Comparison of ENCODE assay signal across 8 mouse cellular contexts in the genomic region with DNA sequence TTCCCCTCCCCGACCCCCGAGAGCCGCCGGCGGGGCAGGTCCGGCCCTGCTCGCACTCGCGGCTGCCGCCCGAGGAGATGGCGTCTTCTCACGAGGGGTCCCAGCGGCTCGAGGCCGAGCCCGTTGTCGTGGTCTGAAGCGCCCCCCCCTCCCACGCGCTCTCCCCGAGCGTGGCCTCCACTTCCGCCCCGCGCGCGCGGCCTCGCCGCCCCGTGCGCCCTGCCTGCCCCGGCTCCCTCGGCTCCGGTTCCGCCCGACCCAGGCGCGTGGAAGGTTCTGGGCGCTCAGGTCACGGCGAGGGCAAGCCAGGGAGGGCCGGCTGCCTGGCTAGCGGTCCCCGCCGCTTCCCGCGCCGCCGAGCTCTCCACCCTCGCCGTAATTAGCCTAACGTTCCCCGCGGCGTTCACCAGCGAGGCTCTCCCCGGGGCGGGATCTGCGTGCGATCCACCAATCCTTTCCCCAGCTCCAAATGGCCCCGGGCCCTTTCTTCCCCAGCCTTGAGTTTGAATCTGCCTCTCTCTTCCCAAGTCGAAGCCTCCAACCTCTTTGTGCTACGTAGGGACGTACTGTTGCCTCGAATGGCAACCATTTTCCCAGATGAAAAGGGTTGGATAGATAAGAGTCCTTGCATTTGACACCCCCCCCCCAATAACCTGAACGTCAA. TPM values are rescaled to one million over a fixed set of nuclear protein-coding genes. Genes with fewer than 3 reads are reported as not detected.
DNase-seq lines count a peak whose midpoint lies in the region; ATAC-seq and TF ChIP-seq lines count a peak whose summit lies in the region.

No protein-coding gene starts in this region.

- peak overlapping the region; percentile 99 for H3K4me3 ChIP-seq in embryonic fibroblast, embryonic 13.5 days (ENCODE audit: insufficient read depth, low read length)
- peak overlapping the region; percentile 98 for H3K4me3 ChIP-seq in heart, embryonic 10.5 days
- peak overlapping the region; percentile 97 for H3K4me3 ChIP-seq in kidney, embryonic 15.5 days (replicated peaks)
- H3K4me3 ChIP-seq in liver, embryonic 13.5 days (replicated peaks): peak overlapping the region; percentile 98
- H3K4me3 ChIP-seq in stomach, embryonic 15.5 days (replicated peaks): peak overlapping the region; percentile 97

- peak overlapping the region; percentile 100 for H3K9ac ChIP-seq in kidney, embryonic 15.5 days
- H3K9ac ChIP-seq in liver, embryonic 13.5 days: peak overlapping the region; percentile 99
- peak overlapping the region; percentile 99 for H3K9ac ChIP-seq in stomach, embryonic 15.5 days

- TF ChIP-seq CTCF in embryonic fibroblast, embryonic 13.5 days (IDR thresholded peaks at IDR 0.05; ENCODE audit: borderline replicate concordance, insufficient read depth, low read length): no peak

- peaks cover 21% of the 10 kb centered on the region for H3K36me3 ChIP-seq in heart, embryonic 10.5 days
- peaks cover 11% of the 10 kb centered on the region for H3K36me3 ChIP-seq in kidney, embryonic 15.5 days
- H3K36me3 ChIP-seq in liver, embryonic 13.5 days: peaks cover 26% of the 10 kb centered on the region
- H3K36me3 ChIP-seq in stomach, embryonic 15.5 days: no peaks in the 10 kb centered on the region

- peak; percentile 80 to 85 for DNase-seq in B cell, adult 2 months
- peak; percentile 74 to 82 for DNase-seq in adrenal gland, postnatal 36 days
- DNase-seq in heart, embryonic 10.5 days (ENCODE audit: low spot score): peak; percentile 82
- DNase-seq in liver, embryonic 13.5 days: peak; percentile 55
- DNase-seq in natural killer cell, adult 2 months (ENCODE audit: low spot score in 2 of 2): peak; percentile 41 to 68

- WGBS in heart, embryonic 10.5 days: under 1% methylated on average over 66 of the region's 68 CpGs
- WGBS in kidney, embryonic 15.5 days: 0% methylated on average over 48 of the region's 68 CpGs
- under 1% methylated on average over 66 of the region's 68 CpGs for WGBS in liver, embryonic 13.5 days (ENCODE audit: insufficient replicate concordance)
- WGBS in stomach, embryonic 15.5 days: under 1% methylated on average over 62 of the region's 68 CpGs

- H3K4me1 ChIP-seq in embryonic fibroblast, embryonic 13.5 days (ENCODE audit: control insufficient read depth, insufficient read depth, low read length): peaks cover 6% of the 10 kb centered on the region; the same call in 1 of the 2 replicates
- peaks cover 18% of the 10 kb centered on the region for H3K4me1 ChIP-seq in heart, embryonic 10.5 days
- H3K4me1 ChIP-seq in kidney, embryonic 15.5 days: peaks cover 24% of the 10 kb centered on the region
- peaks cover 44% of the 10 kb centered on the region for H3K4me1 ChIP-seq in liver, embryonic 13.5 days (replicated peaks)
- peaks cover 11% of the 10 kb centered on the region for H3K4me1 ChIP-seq in stomach, embryonic 15.5 days

- H3K9me3 ChIP-seq in heart, embryonic 10.5 days: no peaks in the 10 kb centered on the region
- no peaks in the 10 kb centered on the region for H3K9me3 ChIP-seq in kidney, embryonic 15.5 days (replicated peaks)
- H3K9me3 ChIP-seq in liver, embryonic 13.5 days (replicated peaks): no peaks in the 10 kb centered on the region
- no peaks in the 10 kb centered on the region for H3K9me3 ChIP-seq in stomach, embryonic 15.5 days

- H3K27me3 ChIP-seq in heart, embryonic 10.5 days (ENCODE audit: insufficient read depth, poor library complexity, severe bottlenecking): no peaks in the 10 kb centered on the region
- no peaks in the 10 kb centered on the region for H3K27me3 ChIP-seq in kidney, embryonic 15.5 days
- H3K27me3 ChIP-seq in liver, embryonic 13.5 days: no peaks in the 10 kb centered on the region
- no peaks in the 10 kb centered on the region for H3K27me3 ChIP-seq in stomach, embryonic 15.5 days (replicated peaks)

- H3K27ac ChIP-seq in embryonic fibroblast, embryonic 13.5 days (ENCODE audit: insufficient read depth, low read length): peak overlapping the region; percentile 77
- peak overlapping the region; percentile 100 for H3K27ac ChIP-seq in heart, embryonic 10.5 days
- peak overlapping the region; percentile 99 for H3K27ac ChIP-seq in kidney, embryonic 15.5 days
- H3K27ac ChIP-seq in liver, embryonic 13.5 days: peak overlapping the region; percentile 94
- H3K27ac ChIP-seq in stomach, embryonic 15.5 days: peak overlapping the region; percentile 99

- peak overlapping the region; percentile 81 for H3K4me2 ChIP-seq in kidney, embryonic 15.5 days
- peak overlapping the region; percentile 91 for H3K4me2 ChIP-seq in liver, embryonic 13.5 days
- H3K4me2 ChIP-seq in stomach, embryonic 15.5 days: peak overlapping the region; percentile 81

- TF ChIP-seq POLR2A in embryonic fibroblast, embryonic 13.5 days (IDR thresholded peaks at IDR 0.05; ENCODE audit: low read depth, low read length): no peak; the same call in 1 of the 2 replicates

- ATAC-seq in kidney, embryonic 15.5 days (replicated peaks; ENCODE audit: low FRiP score): peak; percentile 69
- ATAC-seq in liver, embryonic 13.5 days (ENCODE audit: low read depth): peak; percentile 47
- ATAC-seq in stomach, embryonic 15.5 days (ENCODE audit: insufficient read depth, low FRiP score, low read depth): peak; percentile 36

RNA-seq across cellular contexts. Expression of gene Fubp1, which starts 0.6 kb away (rescaled TPM):
- total RNA-seq in adrenal gland, postnatal 36 days (2021): 100 to 1,000 TPM; 117 to 140 TPM
- 138 and 142 TPM in 2 replicates for polyA plus RNA-seq in embryonic fibroblast, embryonic 13.5 days (2011; ENCODE audit: insufficient read length, low read depth, missing spikeins)
- polyA plus RNA-seq in heart, embryonic 10.5 days (2016; fragmentation: Nextera tagmentation; extraction: Ambion mirVana): 179 and 249 TPM in 2 replicates
- 301 and 315 TPM in 2 replicates for polyA plus RNA-seq in kidney, embryonic 15.5 days (2015; fragmentation: Nextera tagmentation; extraction: Ambion mirVana)
- polyA plus RNA-seq in liver, embryonic 13.5 days (2015; fragmentation: Nextera tagmentation; extraction: Ambion mirVana): 99.4 and 128 TPM in 2 replicates
- 191 and 208 TPM in 2 replicates for polyA plus RNA-seq in stomach, embryonic 15.5 days (2015; fragmentation: Nextera tagmentation; extraction: Ambion mirVana)

RNA-seq across cellular contexts. Expression of gene Dnajb4, which starts 0.8 kb away (rescaled TPM):
- 10 to 100 TPM; 43.4 to 58.1 TPM for total RNA-seq in adrenal gland, postnatal 36 days (2021)
- 94.2 and 127 TPM in 2 replicates for polyA plus RNA-seq in embryonic fibroblast, embryonic 13.5 days (2011; ENCODE audit: insufficient read length, low read depth, missing spikeins)
- 30.5 and 32.1 TPM in 2 replicates for polyA plus RNA-seq in heart, embryonic 10.5 days (2016; fragmentation: Nextera tagmentation; extraction: Ambion mirVana)
- polyA plus RNA-seq in kidney, embryonic 15.5 days (2015; fragmentation: Nextera tagmentation; extraction: Ambion mirVana): 30.9 and 31.1 TPM in 2 replicates
- 35.2 and 46.3 TPM in 2 replicates for polyA plus RNA-seq in liver, embryonic 13.5 days (2015; fragmentation: Nextera tagmentation; extraction: Ambion mirVana)
- polyA plus RNA-seq in stomach, embryonic 15.5 days (2015; fragmentation: Nextera tagmentation; extraction: Ambion mirVana): 30.9 and 34.9 TPM in 2 replicates

RNA-seq across cellular contexts. Expression of gene Gipc2, which starts 44.8 kb away (rescaled TPM):
- 1 to 10 TPM in 1 of 2 experiments, under 1 TPM in 1; 0.79 to 1.3 TPM for total RNA-seq in adrenal gland, postnatal 36 days (2021)
- polyA plus RNA-seq in embryonic fibroblast, embryonic 13.5 days (2011; ENCODE audit: insufficient read length, low read depth, missing spikeins): 1.9 and 3.9 TPM in 2 replicates
- polyA plus RNA-seq in heart, embryonic 10.5 days (2016; fragmentation: Nextera tagmentation; extraction: Ambion mirVana): 4.2 and 10.8 TPM in 2 replicates
- 25.4 and 30.4 TPM in 2 replicates for polyA plus RNA-seq in kidney, embryonic 15.5 days (2015; fragmentation: Nextera tagmentation; extraction: Ambion mirVana)
- 12.3 and 21.0 TPM in 2 replicates for polyA plus RNA-seq in liver, embryonic 13.5 days (2015; fragmentation: Nextera tagmentation; extraction: Ambion mirVana)
- polyA plus RNA-seq in stomach, embryonic 15.5 days (2015; fragmentation: Nextera tagmentation; extraction: Ambion mirVana): 57.5 and 78.6 TPM in 2 replicates

RNA-seq across cellular contexts. Expression of gene Nexn, which starts 55.3 kb away (rescaled TPM):
- 1 to 10 TPM; 2.2 to 3.9 TPM for total RNA-seq in adrenal gland, postnatal 36 days (2021)
- 144 and 152 TPM in 2 replicates for polyA plus RNA-seq in embryonic fibroblast, embryonic 13.5 days (2011; ENCODE audit: insufficient read length, low read depth, missing spikeins)
- 102 and 155 TPM in 2 replicates for polyA plus RNA-seq in heart, embryonic 10.5 days (2016; fragmentation: Nextera tagmentation; extraction: Ambion mirVana)
- 11.3 and 12.4 TPM in 2 replicates for polyA plus RNA-seq in kidney, embryonic 15.5 days (2015; fragmentation: Nextera tagmentation; extraction: Ambion mirVana)
- 1.6 and 1.8 TPM in 2 replicates for polyA plus RNA-seq in liver, embryonic 13.5 days (2015; fragmentation: Nextera tagmentation; extraction: Ambion mirVana)
- polyA plus RNA-seq in stomach, embryonic 15.5 days (2015; fragmentation: Nextera tagmentation; extraction: Ambion mirVana): 35.8 and 37.5 TPM in 2 replicates

Comparison
In these comparisons a context has a peak if more than half of its experiments do, and no peak if none do; other contexts are left out.
1. Peak in every context shown above with its lines: DNase-seq, ATAC-seq, H3K4me3 ChIP-seq and H3K27ac ChIP-seq.